Mouse (Mus musculus) WW6 (cell line): Measurements from ENCODE around the gene Ivns1abp.

Source experiments
- DNase-seq: peaks from one replicate; pipeline ENCODE4 v3.0.0-alpha.2; 2013; ENCODE audit warnings: low read depth, low spot score

Gene Ivns1abp

GRCm38 (mm10) chr1:151344283-151345108 lies at the start of gene Ivns1abp:
Gene Ivns1abp (plus strand): TSS chr1:151344477.
- peak; percentile 88 for DNase-seq

GRCm38 (mm10) chr1:151295486-151295885 lies 48.8 kb upstream of the Ivns1abp start:
- DNase-seq, result no peak

GRCm38 (mm10) chr1:151296621-151297020 lies 47.7 kb upstream of the Ivns1abp start:
- DNase-seq, result no peak

DNA sequence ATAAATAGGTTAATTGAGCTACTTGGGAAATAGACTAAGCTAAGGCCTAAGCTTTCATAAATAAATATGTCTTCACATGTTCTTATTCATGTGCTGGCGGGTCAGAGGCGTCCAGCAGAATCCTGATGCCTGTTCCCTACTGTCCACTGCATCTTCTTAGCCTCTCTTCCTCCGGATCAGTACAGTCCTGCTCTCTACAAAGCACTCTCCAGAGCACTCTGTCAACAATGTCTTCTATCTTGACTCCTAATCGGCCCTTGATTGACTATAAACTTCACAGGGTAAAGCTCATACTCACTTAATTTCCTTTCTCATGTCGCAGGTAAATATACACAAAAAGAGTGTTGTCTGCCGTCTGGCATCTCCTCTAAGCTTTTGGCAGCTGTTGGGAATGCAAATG lies 47.3 kb upstream of the Ivns1abp start:
- no peak for DNase-seq

DNA sequence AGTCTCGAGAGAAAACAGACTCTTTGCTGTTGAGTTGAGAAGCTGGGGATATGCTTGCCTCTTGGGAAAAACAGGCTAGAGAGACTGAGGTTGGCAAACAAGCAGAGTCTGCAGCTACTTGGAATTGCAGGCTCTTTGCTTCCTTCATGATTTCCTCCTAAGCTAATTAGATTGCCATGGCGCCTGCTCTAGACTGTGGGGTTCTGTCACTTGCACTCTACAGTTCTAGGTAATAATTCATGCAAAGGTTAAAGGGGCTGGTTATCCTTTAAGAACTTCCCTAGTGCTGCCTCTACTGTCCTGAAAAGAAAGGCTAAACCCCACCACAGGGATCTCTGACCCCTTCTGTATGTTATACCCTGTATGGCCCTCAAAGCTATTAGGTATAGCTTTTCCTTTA lies 46.7 kb upstream of the Ivns1abp start:
- DNase-seq, result no peak

DNA sequence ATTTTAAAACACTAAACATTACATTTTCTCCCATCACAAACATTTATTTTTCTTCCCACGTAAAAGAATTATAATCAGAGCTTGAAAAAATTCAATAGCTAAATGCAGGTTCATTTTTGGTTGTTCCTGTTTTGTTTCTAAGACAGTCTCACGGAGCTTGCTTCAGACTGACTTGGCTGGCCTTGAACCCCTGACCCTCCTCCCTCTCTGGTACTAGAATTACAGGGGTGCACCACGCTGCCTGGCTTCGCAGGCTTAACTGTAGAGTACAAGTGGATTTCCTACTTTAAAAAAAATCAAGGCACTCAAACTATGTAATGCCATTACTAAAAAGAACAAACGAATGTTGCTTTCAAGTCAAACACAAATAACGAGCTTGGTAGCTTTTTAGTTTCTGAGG lies 42.8 kb upstream of the Ivns1abp start:
- no peak for DNase-seq

- DNase-seq, result no peak
Observed at GRCm38 (mm10) chr1:151301904-151302303, 42.4 kb upstream of the Ivns1abp start.

GRCm38 (mm10) chr1:151303265-151303664 lies 41.0 kb upstream of the Ivns1abp start:
- DNase-seq, result no peak

- peak; percentile 34 for DNase-seq
Observed at GRCm38 (mm10) chr1:151305001-151305400, 39.3 kb upstream of the Ivns1abp start.

DNA sequence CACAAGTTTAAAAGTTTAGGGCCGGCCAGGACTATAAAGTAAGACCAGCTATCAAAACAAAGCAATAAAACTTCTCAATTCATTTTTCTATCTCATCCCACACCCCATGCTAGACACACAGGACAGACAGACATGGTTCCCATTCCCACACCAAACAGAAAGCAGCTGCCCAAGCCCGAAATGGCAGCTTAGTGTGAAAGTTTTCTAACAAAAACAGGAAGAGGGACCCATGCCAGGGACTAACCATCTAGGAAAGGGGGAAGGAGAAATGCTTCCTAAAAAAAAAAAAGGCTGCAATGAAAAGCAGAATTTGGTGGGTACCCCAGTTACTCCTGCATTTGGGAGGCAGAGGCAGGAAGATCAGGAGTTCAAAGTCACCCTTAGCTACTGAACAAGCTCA lies 37.2 kb upstream of the Ivns1abp start:
- DNase-seq, result no peak

DNA sequence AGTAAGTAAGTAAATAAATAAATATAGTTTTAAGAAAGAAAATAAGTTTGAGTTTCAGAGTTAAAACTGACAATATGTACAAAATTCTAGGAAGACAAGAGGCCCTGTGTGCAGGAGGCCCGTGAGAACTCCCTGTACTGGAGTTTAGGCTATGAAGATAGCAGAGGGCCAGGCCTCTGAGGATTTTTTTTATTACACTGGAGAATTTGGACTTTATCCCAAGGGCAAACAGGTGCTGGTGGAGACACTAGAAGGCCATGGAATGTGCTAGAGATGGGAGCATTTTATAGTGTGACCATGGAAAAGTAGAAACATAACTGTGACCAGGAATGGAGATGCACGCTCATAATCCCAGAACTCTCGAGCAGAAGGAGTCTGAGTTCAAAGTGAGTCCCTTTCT lies 36.5 kb upstream of the Ivns1abp start:
- DNase-seq, result no peak

DNA sequence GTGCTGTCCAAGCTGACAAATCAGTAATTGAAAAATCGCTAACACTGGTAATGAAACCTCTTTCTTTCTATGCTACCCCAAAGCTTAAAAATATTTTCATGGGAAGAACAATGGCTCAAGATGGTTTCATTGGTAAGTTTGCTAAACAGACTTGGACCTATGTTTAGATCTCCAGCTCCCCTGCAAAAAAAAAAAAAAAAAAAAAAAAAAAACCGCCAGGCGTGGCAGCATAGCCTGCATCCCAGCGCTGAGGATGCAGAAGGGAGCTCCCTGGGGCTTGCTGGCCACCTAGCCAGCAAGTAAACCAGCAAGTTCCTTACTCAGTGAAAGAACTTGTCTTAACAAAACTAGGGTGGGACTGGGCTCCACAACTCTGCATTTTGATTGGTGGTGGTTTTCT lies 35.8 kb upstream of the Ivns1abp start:
- DNase-seq, result no peak

DNA sequence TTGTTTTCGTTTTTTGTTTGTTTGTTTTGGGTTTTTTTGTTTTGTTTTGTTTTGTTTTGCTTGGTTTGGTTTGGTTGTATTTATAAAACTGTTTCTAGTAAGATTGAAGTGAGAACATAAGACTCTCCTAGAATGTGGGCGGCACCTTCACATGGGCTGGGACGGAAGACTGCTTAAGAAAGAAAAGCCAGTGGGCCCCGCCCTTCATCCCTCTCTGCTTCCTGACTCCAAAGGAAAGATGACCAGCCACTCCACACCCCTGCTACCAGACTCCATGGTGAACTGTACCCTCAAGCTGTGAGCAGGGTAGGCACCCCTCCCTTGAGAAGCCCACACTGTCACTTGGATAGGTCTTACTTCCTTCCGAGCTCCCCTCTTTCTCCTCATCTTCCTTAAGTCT lies 33.8 kb upstream of the Ivns1abp start:
- no peak for DNase-seq

- DNase-seq, result no peak
Observed at GRCm38 (mm10) chr1:151311379-151311778, 32.9 kb upstream of the Ivns1abp start.

DNA sequence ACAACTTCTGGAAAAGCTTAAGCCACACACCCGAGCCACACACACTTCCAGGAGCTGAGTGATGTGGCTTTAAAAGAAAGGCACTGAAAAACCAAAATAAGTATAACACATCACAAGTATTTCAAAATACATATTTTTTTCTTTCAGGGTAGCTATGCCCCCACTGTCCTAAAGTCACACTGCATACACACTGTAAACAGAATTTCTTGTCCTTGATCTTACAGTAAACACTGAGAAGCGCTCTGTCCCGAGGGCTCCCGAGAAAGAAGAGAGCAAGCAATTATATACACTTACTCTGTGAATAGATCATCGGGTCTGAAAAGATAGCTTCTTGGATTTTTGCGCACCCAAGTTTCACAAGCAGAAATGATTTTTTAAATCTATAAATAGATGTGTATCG lies 25.0 kb upstream of the Ivns1abp start:
- DNase-seq, result no peak

- DNase-seq, result no peak
Observed at GRCm38 (mm10) chr1:151320408-151320807, 23.9 kb upstream of the Ivns1abp start.

DNA sequence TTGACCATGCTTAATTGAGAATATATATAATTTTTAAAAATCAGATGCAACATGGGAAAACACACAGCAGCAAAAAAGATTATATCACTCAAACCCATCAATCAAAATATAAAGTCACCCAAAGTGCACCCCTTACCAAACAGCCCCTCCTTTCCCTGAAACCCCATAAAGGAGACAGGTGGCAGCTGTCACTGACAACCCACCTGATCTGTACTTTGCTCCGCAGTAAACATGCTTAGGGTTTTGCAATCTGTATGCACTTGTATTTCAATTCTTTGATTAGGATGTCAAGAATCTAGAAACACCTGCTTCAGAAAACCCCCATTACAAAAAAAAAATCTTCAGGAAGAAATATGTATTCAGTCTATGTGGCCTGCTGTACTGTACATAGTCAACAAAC lies 18.9 kb upstream of the Ivns1abp start:
- DNase-seq, result no peak

GRCm38 (mm10) chr1:151328341-151329097 lies 15.8 kb upstream of the Ivns1abp start:
- no peak for DNase-seq

GRCm38 (mm10) chr1:151329601-151330000 lies 14.7 kb upstream of the Ivns1abp start:
- DNase-seq, result no peak

DNA sequence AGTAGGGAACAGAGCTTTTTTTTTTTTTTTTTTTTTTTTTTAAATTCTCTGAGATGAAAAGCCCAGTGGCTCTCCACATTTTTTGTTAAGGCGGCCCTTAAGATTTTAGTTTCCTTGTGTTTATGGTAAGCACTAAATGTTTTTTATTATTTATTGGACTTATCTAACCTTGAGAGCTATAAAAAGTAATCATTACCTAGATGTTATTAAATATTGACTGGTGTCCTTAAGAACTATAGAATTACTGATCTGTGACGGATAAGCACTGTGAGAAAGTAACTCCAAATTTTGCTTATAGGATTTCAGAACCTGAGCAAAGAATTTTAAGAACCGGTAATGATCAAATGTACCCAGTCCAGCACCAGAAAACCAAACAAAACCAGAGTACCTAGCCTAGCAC lies 11.5 kb upstream of the Ivns1abp start:
- DNase-seq, result no peak

DNA sequence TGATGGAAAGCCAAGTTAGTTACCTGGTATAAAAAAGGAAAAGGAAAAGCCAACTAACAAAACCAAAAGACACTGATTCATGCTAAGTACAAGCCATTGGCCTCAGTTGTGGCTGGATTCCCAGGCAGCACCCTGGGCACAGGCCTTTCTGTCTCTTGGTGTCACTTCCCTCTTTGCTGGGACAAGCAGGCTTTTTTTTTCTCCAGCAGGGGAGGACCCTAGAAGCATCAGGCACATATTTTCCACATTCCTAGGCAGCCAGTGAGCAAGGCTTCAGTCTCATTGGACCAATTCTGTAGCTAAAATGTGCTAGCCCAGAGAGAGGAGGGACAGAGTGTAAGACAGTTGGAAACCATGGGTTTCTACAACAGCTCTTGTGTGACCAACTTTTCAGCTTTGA lies 6.0 kb upstream of the Ivns1abp start:
- DNase-seq, result no peak

DNA sequence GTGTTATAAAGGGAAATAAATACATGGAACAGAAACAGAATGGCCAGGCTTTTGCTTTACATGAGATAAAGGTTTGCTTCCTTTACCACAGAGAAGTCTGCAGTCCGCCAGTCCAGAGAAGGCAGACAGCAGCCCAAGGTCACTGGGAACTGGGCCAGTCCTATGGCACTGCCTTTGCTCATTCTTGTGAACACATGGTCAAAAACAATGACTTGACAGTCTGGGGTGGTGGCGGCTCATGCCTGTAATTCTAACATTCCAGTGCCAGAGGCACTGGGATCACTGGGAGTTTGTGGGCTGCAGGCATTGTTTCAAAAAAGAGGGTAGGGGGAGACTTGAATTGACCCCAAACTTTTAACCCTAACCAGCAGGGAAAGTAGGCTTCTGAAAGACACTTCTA lies 5.3 kb upstream of the Ivns1abp start:
- no peak for DNase-seq
